Mouse (Mus musculus) midbrain, embryonic 16.5 days (tissue): ENCODE measurements around the gene Hbp1. TPM values are rescaled to one million over a fixed set of nuclear protein-coding genes. Genes with fewer than 3 reads are reported as not detected.

Source experiments
- ATAC-seq: fragments of 200-750 bp; cut with Nextera tagmentation; 2 replicates; pipeline ENCODE4 v1.8.0; 2017; ENCODE audit warnings: moderate TSS enrichment
- H3K27ac ChIP-seq: fragments of 300-500 bp; sonication (generic); 2 replicates; pipeline ENCODE4 v1.5.1; 2014; ENCODE audit warnings: mild to moderate bottlenecking, low read length, mixed read lengths
- H3K27me3 ChIP-seq: fragments of 300-500 bp; sonication (generic); 2 replicates; pipeline ENCODE4 v1.6.1; 2014; ENCODE audit warnings: low read depth, low read length, mixed read lengths; ENCODE audit not compliant: control insufficient read depth, insufficient read depth
- H3K36me3 ChIP-seq: fragments of 300-500 bp; sonication (generic); 2 replicates; pipeline ENCODE4 v1.6.1; 2014; ENCODE audit warnings: mild to moderate bottlenecking, low read length, moderate library complexity, mixed read lengths; ENCODE audit not compliant: control insufficient read depth, insufficient read depth
- H3K4me1 ChIP-seq: fragments of 300-500 bp; sonication (generic); 2 replicates; pipeline ENCODE4 v1.6.1; 2014; ENCODE audit warnings: mild to moderate bottlenecking, low read length, mixed read lengths; ENCODE audit not compliant: control insufficient read depth, insufficient read depth
- H3K4me2 ChIP-seq: fragments of 300-500 bp; sonication (generic); 2 replicates; pipeline ENCODE4 v1.6.1; 2014; ENCODE audit warnings: mild to moderate bottlenecking, low read length, mixed read lengths
- H3K4me3 ChIP-seq: fragments of 300-500 bp; sonication (generic); 2 replicates; pipeline ENCODE4 v1.5.1; 2014; ENCODE audit warnings: low read depth, mild to moderate bottlenecking, low read length, moderate library complexity, mixed read lengths
- H3K9ac ChIP-seq: fragments of 300-500 bp; sonication (generic); 2 replicates; pipeline ENCODE4 v1.6.1; 2014; ENCODE audit warnings: low read depth, low read length, mixed read lengths
- H3K9me3 ChIP-seq: fragments of 300-500 bp; sonication (generic); replicated peaks from 2 replicates; pipeline ENCODE4 v1.6.1; 2014; ENCODE audit warnings: mild to moderate bottlenecking, low read length, mixed read lengths; ENCODE audit not compliant: control insufficient read depth, poor library complexity, severe bottlenecking
- WGBS: fragments of 180-500 bp; shearing (Covaris S2); extraction: QIAGEN DNeasy Blood & Tissue Kit; methylation state at CpG from one replicate; pipeline ENCODE4 v1.1.7; 2014; 5-methylcytosine and 5-hydroxymethylcytosine counted together
- polyA plus RNA-seq: library from polyadenylated mRNA; unstranded; fragments of >200 nt; fragmentation: Nextera tagmentation; extraction: Ambion mirVana; gene quantifications from 2 replicates; pipeline ENCODE4 v1.2.1, GENCODE M21; 2015

Hbp1 gene
- polyA plus RNA-seq, 1 experiment from 2014 or later, result 39.8 TPM

DNA sequence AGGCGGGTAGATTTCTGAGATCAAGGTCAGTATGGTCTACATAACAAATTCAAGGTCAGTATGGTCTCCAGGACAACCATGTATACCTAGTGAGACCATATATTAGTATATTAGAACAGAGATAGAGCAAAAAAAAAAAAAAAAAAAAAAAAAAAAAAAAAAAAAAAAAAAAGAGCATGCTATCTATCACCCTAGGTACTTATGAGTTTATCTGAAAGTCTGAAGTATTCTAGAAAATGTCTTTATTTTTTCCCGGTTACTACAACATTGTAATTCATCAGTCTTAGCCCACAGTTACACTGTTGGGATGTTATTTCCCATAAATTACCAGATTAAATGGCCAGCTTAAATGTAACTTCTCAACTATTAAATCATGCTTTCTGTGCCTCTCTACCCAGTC lies 5.9 kb downstream of the Hbp1 start:
- Histone ChIP-seq H3K36me3 (peaks cover 5% of the 10 kb centered on the region; the same call in 1 of the 2 replicates), H3K4me2 (no peak overlapping the region), H3K4me3 (no peak overlapping the region), H3K27ac (no peak overlapping the region), H3K4me1 (peaks cover 3% of the 10 kb centered on the region; the same call in 1 of the 2 replicates), H3K9me3 (no peaks in the 10 kb centered on the region), H3K27me3 (no peaks in the 10 kb centered on the region), H3K9ac (no peak overlapping the region)
- no peak for ATAC-seq
- WGBS, result 93% methylated on average over 2 of the region's 2 CpGs

GRCm38 (mm10) chr12:31943020-31943654 lies 7.2 kb downstream of the Hbp1 start:
- WGBS, result 94% methylated on average over 4 of the region's 4 CpGs
- H3K36me3 ChIP-seq, result peaks cover 7% of the 10 kb centered on the region; the same call in 1 of the 2 replicates
- H3K4me3 ChIP-seq, result no peak overlapping the region
- H3K27ac ChIP-seq, result no peak overlapping the region
- H3K4me1 ChIP-seq, result no peaks in the 10 kb centered on the region; the same call in 1 of the 2 replicates
- H3K27me3 ChIP-seq, result no peaks in the 10 kb centered on the region
- H3K9me3 ChIP-seq, result no peaks in the 10 kb centered on the region
- ATAC-seq, result no peak
- H3K9ac ChIP-seq, result no peak overlapping the region
- no peak overlapping the region for H3K4me2 ChIP-seq

DNA sequence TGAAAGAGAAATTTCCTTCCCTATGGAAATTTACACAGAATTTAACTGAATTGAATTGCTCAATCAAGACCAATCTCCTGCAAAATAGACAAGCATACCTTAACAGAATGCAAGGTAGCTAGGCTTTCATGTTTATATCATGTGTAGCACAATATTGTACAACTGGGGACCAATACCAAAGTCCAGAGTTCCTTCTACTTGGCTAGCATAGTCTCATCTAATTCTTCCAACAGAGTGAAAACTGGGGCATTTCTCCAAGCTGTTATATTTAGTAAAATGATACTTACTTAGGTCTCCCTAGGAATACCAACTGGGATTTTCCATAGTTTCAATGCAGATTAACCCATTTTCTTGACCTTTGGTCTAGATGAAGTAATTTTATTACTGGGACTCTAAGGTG lies 11.3 kb downstream of the Hbp1 start:
- H3K36me3 ChIP-seq, result peaks cover 13% of the 10 kb centered on the region; the same call in 1 of the 2 replicates
- no peak overlapping the region for H3K4me2 ChIP-seq
- ATAC-seq, result no peak
- H3K27ac ChIP-seq, result no peak overlapping the region
- no peak overlapping the region for H3K9ac ChIP-seq
- H3K9me3 ChIP-seq, result no peaks in the 10 kb centered on the region
- H3K4me1 ChIP-seq, result no peaks in the 10 kb centered on the region
- H3K27me3 ChIP-seq, result no peaks in the 10 kb centered on the region
- no peak overlapping the region for H3K4me3 ChIP-seq

DNA sequence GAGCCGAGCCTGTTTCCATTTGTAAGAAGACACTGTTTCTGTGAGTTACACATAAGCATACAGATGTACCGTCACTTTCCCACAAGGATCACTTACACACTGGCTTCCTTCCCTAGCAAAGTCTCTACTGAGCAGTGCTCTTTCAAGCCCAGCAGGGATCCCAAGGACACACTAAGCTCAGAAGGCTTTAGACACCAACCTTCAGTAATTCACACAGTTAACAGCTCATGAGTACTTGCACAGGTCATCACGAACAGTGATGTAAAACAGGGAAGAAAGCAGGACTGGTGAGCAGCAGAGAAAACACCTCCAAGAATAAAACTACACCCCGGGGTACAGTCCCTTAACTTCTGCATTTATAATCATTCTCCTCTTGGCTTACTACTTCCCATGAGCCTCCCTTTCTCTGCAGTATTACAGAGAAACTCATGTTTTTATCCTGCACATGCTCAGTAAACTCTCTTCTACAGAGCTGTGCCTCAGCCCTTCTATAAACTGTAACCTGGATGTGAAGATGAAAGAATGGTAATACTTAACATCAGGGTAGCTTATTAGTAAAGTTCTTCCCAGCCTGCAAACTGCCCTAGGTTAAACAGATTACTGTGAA lies 11.8 kb downstream of the Hbp1 start:
- WGBS, result 96% methylated on average over 4 of the region's 4 CpGs
- Histone ChIP-seq H3K27me3 (no peaks in the 10 kb centered on the region), H3K9me3 (no peaks in the 10 kb centered on the region), H3K4me1 (no peaks in the 10 kb centered on the region), H3K4me2 (no peak overlapping the region), H3K9ac (no peak overlapping the region), H3K4me3 (no peak overlapping the region), H3K27ac (no peak overlapping the region), H3K36me3 (peaks cover 13% of the 10 kb centered on the region; the same call in 1 of the 2 replicates)
- ATAC-seq, result no peak

DNA sequence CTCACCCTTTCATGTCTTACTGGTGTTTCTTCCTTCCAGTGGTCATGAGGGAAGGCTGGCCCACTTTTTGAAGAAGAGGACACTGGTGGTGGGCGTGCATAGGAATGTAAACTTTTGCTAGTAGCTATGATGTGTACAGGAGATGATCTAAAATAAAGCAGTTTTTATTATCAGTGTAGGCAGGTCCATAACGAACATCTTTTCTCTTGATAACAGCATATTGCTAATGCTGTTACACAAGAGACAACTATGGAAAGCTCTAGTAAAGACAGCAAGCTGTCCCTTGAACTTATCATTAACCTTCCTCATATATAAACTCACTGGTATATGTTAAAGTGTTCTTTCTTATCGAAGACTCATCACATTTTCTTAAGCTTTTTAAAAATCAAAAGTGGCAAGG lies 12.7 kb downstream of the Hbp1 start:
- Histone ChIP-seq H3K4me2 (no peak overlapping the region), H3K9me3 (no peaks in the 10 kb centered on the region), H3K4me3 (no peak overlapping the region), H3K36me3 (peaks cover 13% of the 10 kb centered on the region; the same call in 1 of the 2 replicates), H3K27me3 (no peaks in the 10 kb centered on the region), H3K9ac (no peak overlapping the region), H3K27ac (no peak overlapping the region), H3K4me1 (no peaks in the 10 kb centered on the region)
- ATAC-seq, result no peak
- 97% methylated on average over 3 of the region's 3 CpGs for WGBS

GRCm38 (mm10) chr12:31936657-31937300 lies 13.6 kb downstream of the Hbp1 start:
- H3K27me3 ChIP-seq, result no peaks in the 10 kb centered on the region
- ATAC-seq, result no peak

DNA sequence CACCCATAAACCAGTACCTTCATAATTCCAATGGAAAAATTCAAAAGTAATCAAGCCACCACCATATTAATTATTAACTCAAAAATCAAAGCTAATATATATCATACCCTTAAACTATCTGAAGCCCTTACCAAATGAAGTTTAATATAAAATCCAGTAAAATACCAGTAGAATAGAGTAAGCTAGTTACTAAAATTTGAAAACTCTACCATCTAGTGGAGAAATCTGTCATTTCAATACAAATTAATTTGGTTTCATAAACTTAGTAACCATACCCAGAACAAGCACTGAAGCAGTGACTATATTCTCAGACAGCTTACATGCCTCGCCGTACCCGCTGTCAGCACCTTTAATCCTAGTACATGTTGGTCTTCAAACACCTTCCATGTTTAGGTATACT lies 18.5 kb downstream of the Hbp1 start:
- peaks cover 7% of the 10 kb centered on the region; the same call in 1 of the 2 replicates for H3K36me3 ChIP-seq

More at GRCm38 (mm10) chr12:31936657-31937300, 13.6 kb downstream of the Hbp1 start:
- H3K27ac ChIP-seq, result no peak overlapping the region
- H3K4me1 ChIP-seq, result no peaks in the 10 kb centered on the region
- no peak overlapping the region for H3K9ac ChIP-seq
- WGBS, result 37% methylated on average over 6 of the region's 6 CpGs
- H3K4me2 ChIP-seq, result no peak overlapping the region
- no peak overlapping the region for H3K4me3 ChIP-seq
- H3K9me3 ChIP-seq, result no peaks in the 10 kb centered on the region
- peaks cover 11% of the 10 kb centered on the region; the same call in 1 of the 2 replicates for H3K36me3 ChIP-seq

GRCm38 (mm10) chr12:31928498-31928897 lies 21.8 kb downstream of the Hbp1 start:
- no peak for ATAC-seq
- WGBS, result 92% methylated on average over 3 of the region's 3 CpGs
- Histone ChIP-seq H3K4me1 (no peaks in the 10 kb centered on the region), H3K27ac (no peak overlapping the region), H3K9me3 (no peaks in the 10 kb centered on the region), H3K27me3 (no peaks in the 10 kb centered on the region), H3K9ac (no peak overlapping the region), H3K36me3 (peaks cover 2% of the 10 kb centered on the region; the same call in 1 of the 2 replicates), H3K4me2 (no peak overlapping the region), H3K4me3 (no peak overlapping the region)

More for the DNA sequence above, 18.5 kb downstream of the Hbp1 start:
- Histone ChIP-seq H3K9me3 (no peaks in the 10 kb centered on the region), H3K9ac (no peak overlapping the region), H3K27ac (no peak overlapping the region), H3K27me3 (no peaks in the 10 kb centered on the region), H3K4me2 (no peak overlapping the region), H3K4me1 (no peaks in the 10 kb centered on the region), H3K4me3 (no peak overlapping the region)
- ATAC-seq, result no peak
- WGBS, result 97% methylated on average over 3 of the region's 3 CpGs

DNA sequence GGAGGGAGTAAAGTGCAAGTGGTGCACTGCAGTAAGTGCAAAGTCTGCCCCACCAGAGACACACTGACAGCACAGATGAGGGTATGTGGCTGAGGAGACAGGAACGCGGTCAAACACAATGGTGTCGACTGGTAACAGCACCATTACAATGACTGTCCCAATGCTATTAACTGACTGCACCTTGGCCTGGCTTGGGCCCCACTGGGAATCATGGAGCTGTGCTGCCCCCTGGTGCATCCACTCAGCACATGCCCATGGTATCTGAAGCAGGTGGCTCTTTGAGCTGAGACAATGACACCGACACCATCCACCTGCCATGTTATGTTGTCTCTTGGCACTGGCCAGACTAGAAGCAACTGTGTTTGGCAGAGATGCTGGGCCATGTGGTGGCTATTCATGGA lies 23.7 kb downstream of the Hbp1 start:
- H3K9me3 ChIP-seq, result no peaks in the 10 kb centered on the region
- H3K4me1 ChIP-seq, result no peaks in the 10 kb centered on the region
- H3K4me3 ChIP-seq, result no peak overlapping the region
- no peak overlapping the region for H3K9ac ChIP-seq
- no peaks in the 10 kb centered on the region for H3K27me3 ChIP-seq
- peaks cover 2% of the 10 kb centered on the region; the same call in 1 of the 2 replicates for H3K36me3 ChIP-seq
- no peak overlapping the region for H3K27ac ChIP-seq
- peak; percentile 91 for ATAC-seq
- WGBS, result 39% methylated on average over 4 of the region's 4 CpGs
- no peak overlapping the region for H3K4me2 ChIP-seq
